Mouse (Mus musculus): ENCODE results near the gene Rnf220.

DNA sequence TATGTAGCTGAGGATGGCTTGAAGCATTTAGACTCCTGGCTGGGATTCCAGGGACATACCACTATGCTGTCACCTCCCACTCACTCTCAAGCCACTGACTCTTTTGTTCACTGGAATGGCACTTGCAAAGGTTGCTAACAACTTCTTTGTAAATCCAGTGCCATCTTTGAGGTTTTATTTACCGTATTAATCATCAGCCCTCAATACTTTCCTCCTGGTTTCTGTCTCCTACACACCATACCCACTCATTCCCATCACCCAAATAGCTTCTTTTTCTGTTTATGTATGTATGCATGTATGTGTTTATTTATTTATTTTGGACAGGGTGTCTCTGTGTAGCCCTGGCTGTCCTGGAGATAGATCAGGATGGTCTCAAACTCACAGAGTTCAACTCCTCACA lies 245.9 kb downstream of the Rnf220 start:
- TF ChIP-seq CTCF (IDR thresholded peaks at IDR 0.05; ENCODE audit: extremely low read depth, insufficient read length, insufficient replicate concordance, low read depth, low read length) (no peak), POLR2A (IDR thresholded peaks at IDR 0.05; ENCODE audit: low read depth, low read length) (no peak)

All from small intestine, adult 2 months (tissue).